Mouse (Mus musculus) layer of hippocampus, adult 11-12 months (tissue): ENCODE results near the gene Scamp2.

Experiments used
- DNase-seq: peaks from one replicate; pipeline ENCODE4 v3.0.0; 2022; ENCODE audit warnings: low spot score

Scamp2 gene

GRCm38 (mm10) chr9:57550126-57550862 is 10.4 kb upstream of the Scamp2 start:
- no peak for DNase-seq

GRCm38 (mm10) chr9:57552139-57552887 is 8.4 kb upstream of the Scamp2 start, which contains the start of gene Mpi:
Mpi (minus strand) TSS chr9:57552763.
- peak; percentile 78 for DNase-seq

GRCm38 (mm10) chr9:57553119-57553518 is 7.6 kb upstream of the Scamp2 start:
- DNase-seq, result no peak

GRCm38 (mm10) chr9:57554753-57555152 is 6.0 kb upstream of the Scamp2 start:
- DNase-seq, result no peak

GRCm38 (mm10) chr9:57557215-57557614 is 3.5 kb upstream of the Scamp2 start:
- no peak for DNase-seq

GRCm38 (mm10) chr9:57558625-57559024 is 2.1 kb upstream of the Scamp2 start:
- DNase-seq, result no peak

GRCm38 (mm10) chr9:57559568-57559967 is 1.2 kb upstream of the Scamp2 start:
- DNase-seq, result no peak

GRCm38 (mm10) chr9:57560263-57560662 is 480 bp upstream of the Scamp2 start:
- no peak for DNase-seq

GRCm38 (mm10) chr9:57561711-57562099 is 962 bp downstream of the Scamp2 start:
- no peak for DNase-seq

- DNase-seq, result no peak
Observed at GRCm38 (mm10) chr9:57562896-57563372, 2.2 kb downstream of the Scamp2 start.

GRCm38 (mm10) chr9:57564609-57565008 is 3.9 kb downstream of the Scamp2 start:
- DNase-seq, result no peak

- peak; percentile 65 for DNase-seq
Observed at GRCm38 (mm10) chr9:57565741-57566221, 5.0 kb downstream of the Scamp2 start.

GRCm38 (mm10) chr9:57566846-57567245 is 6.1 kb downstream of the Scamp2 start:
- no peak for DNase-seq

- DNase-seq, result no peak
Observed at GRCm38 (mm10) chr9:57568500-57568899, 7.8 kb downstream of the Scamp2 start.

- DNase-seq, result no peak
Observed at GRCm38 (mm10) chr9:57574397-57574796, 13.7 kb downstream of the Scamp2 start.

- DNase-seq, result no peak
Observed at GRCm38 (mm10) chr9:57575577-57575976, 14.8 kb downstream of the Scamp2 start.

GRCm38 (mm10) chr9:57577144-57577849 is 16.6 kb downstream of the Scamp2 start:
- no peak for DNase-seq

GRCm38 (mm10) chr9:57584991-57585390 is 24.2 kb downstream of the Scamp2 start:
- DNase-seq, result no peak

- DNase-seq, result peak; percentile 75
Observed at GRCm38 (mm10) chr9:57589224-57590126, 28.7 kb downstream of the Scamp2 start, which contains the start of gene Ulk3. Ulk3 (plus strand) TSS chr9:57589452.

- peak; percentile 37 for DNase-seq
Observed at GRCm38 (mm10) chr9:57590726-57591125, 30.0 kb downstream of the Scamp2 start.

- DNase-seq, result no peak
Observed at GRCm38 (mm10) chr9:57593454-57594173, 32.9 kb downstream of the Scamp2 start.
